Comparison of ENCODE assay signal across 8 mouse cellular contexts in the genomic region with DNA sequence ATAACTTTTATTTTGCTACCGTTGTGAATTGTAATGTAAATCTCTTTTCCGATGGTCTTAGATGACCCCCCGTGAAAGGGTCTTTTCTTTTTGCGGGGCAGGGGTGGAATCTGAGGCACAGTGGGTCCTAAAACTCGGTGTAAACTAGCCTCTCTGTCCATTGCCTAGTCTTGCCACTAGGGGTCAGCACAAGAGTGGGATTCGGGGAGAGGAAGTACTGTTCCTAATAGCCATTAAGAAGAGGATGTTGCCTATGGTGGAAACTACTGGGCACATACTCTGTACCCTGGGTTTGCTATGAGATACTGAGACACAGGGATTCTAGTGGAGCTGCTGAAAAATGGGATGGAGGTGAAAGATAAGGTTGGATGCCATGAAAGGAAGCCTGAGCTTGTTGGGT. TPM values are rescaled to one million over a fixed set of nuclear protein-coding genes. Genes with fewer than 3 reads are reported as not detected.
A peak's percentile ranks its signal among the peaks of the same experiment; 100 is the strongest.
DNase-seq lines count a peak whose midpoint lies in the region; ATAC-seq and TF ChIP-seq lines count a peak whose summit lies in the region.
"Had no signal": no experiment of that assay in that cellular context is flagged by ENCODE, and none has a peak within 500 bp of the region (broad histone marks: within the 10 kb centered on the region; RNA-seq: fewer than 3 reads in every experiment).

No protein-coding gene starts in this region.

- H3K4me1 ChIP-seq in ES-Bruce4 (ENCODE audit: control insufficient read depth, insufficient read depth, low read length), result no peaks in the 10 kb centered on the region
- H3K4me1 ChIP-seq in lung, embryonic 15.5 days, result no peaks in the 10 kb centered on the region
- H3K4me1 ChIP-seq: heart, embryonic 13.5 days had no signal

- no peak overlapping the region for H3K27ac ChIP-seq in ES-Bruce4 (ENCODE audit: insufficient read depth, low read length)
- H3K27ac ChIP-seq in lung, embryonic 15.5 days, result no peak overlapping the region
- H3K27ac ChIP-seq: heart, embryonic 13.5 days had no signal

- WGBS in lung, embryonic 15.5 days, result 48% methylated on average over 6 of the region's 6 CpGs

- no peak for TF ChIP-seq POLR2A in ES-Bruce4 (IDR thresholded peaks at IDR 0.05; ENCODE audit: insufficient read depth, low read length)

- H3K9ac ChIP-seq in ES-Bruce4 (ENCODE audit: low read depth, poor library complexity, severe bottlenecking), result no peak overlapping the region
- no peak overlapping the region for H3K9ac ChIP-seq in lung, embryonic 15.5 days
- H3K9ac ChIP-seq: heart, embryonic 13.5 days had no signal

- TF ChIP-seq EP300 in ES-Bruce4 (IDR thresholded peaks at IDR 0.05; ENCODE audit: insufficient read depth, low read depth, low read length), result no peak

- no peaks in the 10 kb centered on the region for H3K36me3 ChIP-seq in ES-Bruce4 (ENCODE audit: control insufficient read depth, insufficient read depth, low read length, poor library complexity, severe bottlenecking)
- H3K36me3 ChIP-seq in lung, embryonic 15.5 days, result no peaks in the 10 kb centered on the region
- H3K36me3 ChIP-seq: heart, embryonic 13.5 days had no signal

- H3K27me3 ChIP-seq in ES-Bruce4 (ENCODE audit: control insufficient read depth, insufficient read depth, low read length, poor library complexity, severe bottlenecking), result no peaks in the 10 kb centered on the region
- no peaks in the 10 kb centered on the region; the same call in 1 of the 2 replicates for H3K27me3 ChIP-seq in lung, embryonic 15.5 days

- peak; percentile 38 for DNase-seq in A20 (ENCODE audit: low read depth, low spot score)
- peak; percentile 6 to 9 for DNase-seq in cerebellum, postnatal 36 days
- DNase-seq in heart, adult 8-10 months (ENCODE audit: low spot score), result peak; percentile 76
- peak; percentile 50 for DNase-seq in layer of hippocampus, adult 11-12 months (ENCODE audit: low spot score)
- peak; percentile 29 for DNase-seq in skeletal muscle tissue, adult 2 months (ENCODE audit: low read depth, low spot score)

- no peak overlapping the region for H3K4me3 ChIP-seq in ES-Bruce4 (ENCODE audit: low read depth, low read length)
- H3K4me3 ChIP-seq in lung, embryonic 15.5 days, result no peak overlapping the region
- H3K4me3 ChIP-seq: heart, embryonic 13.5 days had no signal

- TF ChIP-seq CTCF in ES-Bruce4 (IDR thresholded peaks at IDR 0.05; ENCODE audit: low read depth, low read length), result peak; percentile 23

- peak; percentile 70; the same call in 1 of the 2 replicates for ATAC-seq in lung, embryonic 15.5 days (ENCODE audit: borderline replicate concordance, extremely low read depth, low FRiP score, low TSS enrichment)

- H3K4me2 ChIP-seq in lung, embryonic 15.5 days, result no peak overlapping the region
- H3K4me2 ChIP-seq: heart, embryonic 13.5 days had no signal

- H3K9me3 ChIP-seq in ES-Bruce4 (replicated peaks; ENCODE audit: control insufficient read depth, insufficient read depth, low read length, poor library complexity, severe bottlenecking), result no peaks in the 10 kb centered on the region
- no peaks in the 10 kb centered on the region for H3K9me3 ChIP-seq in lung, embryonic 15.5 days
- H3K9me3 ChIP-seq: heart, embryonic 13.5 days had no signal

RNA-seq across cellular contexts. Expression of gene Stard8, which starts 13.5 kb away (rescaled TPM):
- 24.5 and 24.8 TPM in 2 replicates for polyA plus RNA-seq in ES-Bruce4 (2011; ENCODE audit: insufficient read depth, insufficient read length, low read depth, missing spikeins)
- 10 to 100 TPM; 26.1 to 28.2 (median 26.4) TPM for total RNA-seq in heart, adult 8-10 months (2022)
- 14.4 and 16.7 TPM in 2 replicates for polyA plus RNA-seq in lung, embryonic 15.5 days (2015; fragmentation: Nextera tagmentation; extraction: Ambion mirVana)

RNA-seq across cellular contexts. Expression of gene Yipf6, which starts 53.5 kb away (rescaled TPM):
- polyA plus RNA-seq in ES-Bruce4 (2011; ENCODE audit: insufficient read depth, insufficient read length, low read depth, missing spikeins), result 21.8 and 24.8 TPM in 2 replicates
- 10 to 100 TPM; 17.3 to 21.6 (median 19.3) TPM for total RNA-seq in heart, adult 8-10 months (2022)
- 29.1 and 31.2 TPM in 2 replicates for polyA plus RNA-seq in lung, embryonic 15.5 days (2015; fragmentation: Nextera tagmentation; extraction: Ambion mirVana)

Comparison
In these comparisons a context has a peak if more than half of its experiments do, and no peak if none do; other contexts are left out.
1. DNase-seq: peak in every context shown above with its lines; median percentile 76 in heart, adult 8-10 months; 50 in layer of hippocampus, adult 11-12 months; 38 in A20; 29 in skeletal muscle tissue, adult 2 months; 8 in cerebellum, postnatal 36 days.